Mouse (Mus musculus): ENCODE data around the gene Acer1. TPM values are rescaled to one million over a fixed set of nuclear protein-coding genes. Genes with fewer than 3 reads are reported as not detected.

Acer1 gene
- polyA plus RNA-seq, 1 experiment from 2014 or later: not detected

DNA sequence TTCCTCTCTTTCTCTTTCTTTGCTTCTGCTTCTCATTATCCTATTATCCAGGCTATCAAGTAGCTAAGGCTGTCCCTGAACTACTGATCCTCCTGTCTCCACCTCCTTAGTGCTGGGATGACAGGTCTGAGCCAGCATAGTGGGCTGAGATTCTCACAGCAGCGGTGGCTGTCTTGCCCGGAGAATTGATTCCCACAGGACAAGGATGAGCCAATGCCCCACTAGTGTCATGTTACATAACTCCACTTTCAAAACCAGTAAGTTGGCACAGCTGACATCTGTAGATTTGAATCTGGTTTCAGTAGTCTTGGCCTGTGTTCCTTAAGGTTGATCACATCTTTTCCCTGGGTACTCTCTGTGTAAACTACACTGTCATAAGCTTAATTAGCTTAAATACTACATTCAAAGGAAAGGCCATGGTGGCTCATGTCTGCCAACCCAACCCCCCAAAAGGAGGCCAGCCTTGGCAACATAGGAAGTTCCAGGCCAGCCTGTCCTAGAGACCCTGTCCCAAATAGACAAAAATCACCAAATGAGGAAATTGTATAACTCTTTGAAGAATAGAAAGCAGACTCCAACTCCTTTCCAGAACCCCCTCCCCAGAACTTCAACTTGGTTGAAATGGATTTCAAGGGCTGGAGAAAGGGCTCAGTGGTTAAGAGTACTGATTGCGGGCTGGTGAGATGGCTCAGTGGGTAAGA is 4.3 kb upstream of the Acer1 start:
- no peak for ATAC-seq (ENCODE audit: low read depth)
- H3K27me3 ChIP-seq: no peaks in the 10 kb centered on the region
- 88% methylated on average over 3 of the region's 3 CpGs for WGBS
- peaks cover 6% of the 10 kb centered on the region for H3K4me1 ChIP-seq (replicated peaks)
- H3K36me3 ChIP-seq: no peaks in the 10 kb centered on the region
- no peak overlapping the region for H3K4me3 ChIP-seq
- H3K9ac ChIP-seq: no peak overlapping the region
- no peak overlapping the region for H3K27ac ChIP-seq (replicated peaks)
- H3K4me2 ChIP-seq: no peak overlapping the region
- H3K9me3 ChIP-seq: no peaks in the 10 kb centered on the region

DNA sequence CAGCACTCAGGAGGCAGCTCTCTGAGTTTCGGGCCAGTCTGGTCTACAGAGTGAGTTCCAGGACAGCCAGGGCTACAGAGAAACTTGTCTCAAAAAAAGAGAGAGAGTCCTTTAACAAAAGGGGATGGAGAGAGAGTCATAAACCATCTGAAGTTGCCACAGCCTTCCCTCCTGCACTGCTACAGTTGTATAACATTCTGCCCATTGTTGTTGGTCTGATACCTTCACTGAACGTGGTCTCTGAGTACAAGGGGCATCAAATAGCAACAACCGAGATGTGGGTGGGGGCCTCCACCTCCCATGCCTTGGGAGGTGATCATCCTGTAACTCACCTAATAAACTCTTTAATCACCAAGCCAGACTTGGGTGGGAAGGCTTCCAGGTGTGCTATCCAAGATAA is 3.7 kb upstream of the Acer1 start:
- Histone ChIP-seq H3K27me3 (no peaks in the 10 kb centered on the region), H3K4me3 (no peak overlapping the region), H3K4me1 (replicated peaks) (peaks cover under 1% of the 10 kb centered on the region), H3K4me2 (no peak overlapping the region), H3K9ac (no peak overlapping the region), H3K36me3 (no peaks in the 10 kb centered on the region), H3K27ac (replicated peaks) (no peak overlapping the region), H3K9me3 (no peaks in the 10 kb centered on the region)
- ATAC-seq (ENCODE audit: low read depth): no peak
- WGBS: 62% methylated on average over 3 of the region's 3 CpGs

- Histone ChIP-seq H3K27ac (replicated peaks) (no peak overlapping the region), H3K36me3 (no peaks in the 10 kb centered on the region), H3K4me1 (replicated peaks) (no peaks in the 10 kb centered on the region; the same call in 1 of the 2 replicates), H3K4me2 (no peak overlapping the region), H3K9me3 (no peaks in the 10 kb centered on the region), H3K27me3 (no peaks in the 10 kb centered on the region), H3K9ac (no peak overlapping the region), H3K4me3 (no peak overlapping the region)
- no peak for ATAC-seq (ENCODE audit: low read depth)
- 89% methylated on average over 9 of the region's 9 CpGs for whole genome bisulfite sequencing
These were observed 3.0 kb upstream of the Acer1 start for GRCm38 (mm10) chr17:56984886-56985285.

GRCm38 (mm10) chr17:56981049-56981448 is 877 bp downstream of the Acer1 start:
- Histone ChIP-seq H3K4me3 (no peak overlapping the region), H3K9ac (no peak overlapping the region), H3K36me3 (no peaks in the 10 kb centered on the region), H3K27ac (replicated peaks) (no peak overlapping the region), H3K9me3 (no peaks in the 10 kb centered on the region), H3K27me3 (no peaks in the 10 kb centered on the region), H3K4me2 (no peak overlapping the region), H3K4me1 (replicated peaks) (no peaks in the 10 kb centered on the region)
- 87% methylated on average over 7 of the region's 7 CpGs for WGBS
- ATAC-seq (ENCODE audit: low read depth): no peak

- ATAC-seq (ENCODE audit: low read depth): no peak
- WGBS: 25% methylated on average over 4 of the region's 8 CpGs
These were observed 2.4 kb downstream of the Acer1 start for GRCm38 (mm10) chr17:56979524-56979923.

GRCm38 (mm10) chr17:56976531-56977390 is 5.2 kb downstream of the Acer1 start:
- no peak overlapping the region for H3K27ac ChIP-seq (replicated peaks)
- H3K9ac ChIP-seq: no peak overlapping the region
- ATAC-seq (ENCODE audit: low read depth): no peak
- no peaks in the 10 kb centered on the region for H3K36me3 ChIP-seq
- 84% methylated on average over 8 of the region's 8 CpGs for WGBS
- no peaks in the 10 kb centered on the region for H3K27me3 ChIP-seq
- H3K4me3 ChIP-seq: no peak overlapping the region
- H3K4me1 ChIP-seq (replicated peaks): no peaks in the 10 kb centered on the region
- H3K9me3 ChIP-seq: no peaks in the 10 kb centered on the region
- no peak overlapping the region for H3K4me2 ChIP-seq

More at GRCm38 (mm10) chr17:56979524-56979923, 2.4 kb downstream of the Acer1 start:
- no peaks in the 10 kb centered on the region for H3K27me3 ChIP-seq
- no peak overlapping the region for H3K4me2 ChIP-seq
- no peak overlapping the region for H3K4me3 ChIP-seq
- H3K9ac ChIP-seq: no peak overlapping the region
- no peaks in the 10 kb centered on the region for H3K9me3 ChIP-seq
- no peak overlapping the region for H3K27ac ChIP-seq (replicated peaks)
- H3K36me3 ChIP-seq: no peaks in the 10 kb centered on the region
- H3K4me1 ChIP-seq (replicated peaks): no peaks in the 10 kb centered on the region

DNA sequence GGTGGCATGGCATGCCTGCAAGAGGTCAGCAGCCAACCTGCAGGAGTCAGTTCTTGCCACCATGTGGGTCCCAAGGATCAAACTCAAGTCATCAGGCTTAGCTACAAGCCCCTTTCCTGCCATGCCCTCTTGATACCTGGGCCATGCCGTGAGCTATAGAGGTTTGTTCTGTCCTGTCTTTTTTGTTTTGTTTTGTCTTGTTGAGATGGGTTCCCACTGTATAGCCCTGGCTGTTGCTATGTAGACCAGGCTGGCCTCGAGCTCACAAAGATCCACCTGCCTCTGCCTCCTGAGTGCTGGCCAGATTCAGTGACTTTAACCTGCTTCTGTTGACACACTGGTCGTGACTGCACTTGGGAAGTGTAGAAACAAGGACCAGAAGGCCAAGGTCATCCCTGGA is 6.5 kb downstream of the Acer1 start:
- H3K9ac ChIP-seq: no peak overlapping the region
- WGBS: 92% methylated on average over 3 of the region's 3 CpGs
- no peak overlapping the region for H3K27ac ChIP-seq (replicated peaks)
- ATAC-seq (ENCODE audit: low read depth): no peak
- no peak overlapping the region for H3K4me3 ChIP-seq
- no peaks in the 10 kb centered on the region; the same call in 1 of the 2 replicates for H3K27me3 ChIP-seq
- H3K4me2 ChIP-seq: no peak overlapping the region
- no peaks in the 10 kb centered on the region for H3K4me1 ChIP-seq (replicated peaks)
- H3K9me3 ChIP-seq: no peaks in the 10 kb centered on the region
- H3K36me3 ChIP-seq: no peaks in the 10 kb centered on the region

DNA sequence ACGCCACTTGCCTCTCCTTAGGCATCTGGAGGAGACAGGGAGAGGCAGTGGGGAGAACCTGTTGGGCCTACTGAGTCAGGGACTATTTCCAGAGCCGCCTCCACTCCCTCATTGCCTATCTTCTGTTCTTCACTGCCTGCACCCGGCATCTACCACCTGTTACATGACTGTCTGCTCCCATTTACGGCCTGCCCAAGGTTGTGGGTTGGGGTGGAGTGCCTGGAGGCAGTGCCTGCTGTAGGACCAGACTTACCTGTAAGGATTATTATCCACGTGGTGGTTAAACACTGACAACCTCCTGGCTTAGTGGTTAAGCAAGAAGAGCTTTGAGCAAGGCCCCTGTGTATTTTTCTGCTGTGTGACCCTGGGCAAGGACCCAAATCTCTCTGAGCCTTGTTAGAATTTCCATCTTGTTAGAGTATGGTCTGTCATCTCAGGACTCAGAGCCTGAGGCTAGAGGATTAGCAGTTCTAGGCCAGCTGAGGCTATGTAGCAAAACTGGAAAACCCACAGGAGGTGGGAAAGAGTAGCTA is 7.2 kb downstream of the Acer1 start:
- Histone ChIP-seq H3K9ac (no peak overlapping the region), H3K9me3 (no peaks in the 10 kb centered on the region), H3K27ac (replicated peaks) (no peak overlapping the region), H3K27me3 (no peaks in the 10 kb centered on the region; the same call in 1 of the 2 replicates), H3K36me3 (no peaks in the 10 kb centered on the region), H3K4me2 (no peak overlapping the region), H3K4me3 (no peak overlapping the region), H3K4me1 (replicated peaks) (no peaks in the 10 kb centered on the region)
- no peak for ATAC-seq (ENCODE audit: low read depth)
- 77% methylated on average over 5 of the region's 5 CpGs for WGBS

GRCm38 (mm10) chr17:56973956-56974707 is 7.8 kb downstream of the Acer1 start:
- H3K4me1 ChIP-seq (replicated peaks): no peaks in the 10 kb centered on the region
- H3K4me2 ChIP-seq: no peak overlapping the region
- no peak overlapping the region for H3K4me3 ChIP-seq
- H3K9me3 ChIP-seq: no peaks in the 10 kb centered on the region
- H3K27ac ChIP-seq (replicated peaks): no peak overlapping the region
- H3K9ac ChIP-seq: no peak overlapping the region
- no peaks in the 10 kb centered on the region; the same call in 1 of the 2 replicates for H3K27me3 ChIP-seq
- no peaks in the 10 kb centered on the region for H3K36me3 ChIP-seq
- WGBS: 66% methylated on average over 13 of the region's 14 CpGs
- ATAC-seq (ENCODE audit: low read depth): no peak

DNA sequence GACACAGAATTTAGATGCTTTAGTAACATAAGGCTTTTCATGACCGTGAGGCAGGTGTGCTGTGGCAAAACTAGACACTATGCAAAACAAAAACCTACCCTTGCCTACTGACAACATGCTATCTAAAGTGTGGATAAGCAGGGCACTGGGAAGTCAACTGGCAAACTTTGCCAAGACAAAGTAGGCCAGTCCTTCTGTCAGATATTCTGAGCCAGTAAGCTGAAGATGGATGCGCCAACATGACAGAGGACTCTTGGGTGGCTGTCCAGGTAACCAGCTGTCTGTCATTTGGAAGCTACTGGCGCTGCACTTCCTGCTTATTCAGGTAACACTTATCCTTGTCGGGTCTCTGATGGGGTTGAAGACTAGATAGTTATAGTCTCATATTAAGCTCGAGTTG is 11.8 kb downstream of the Acer1 start:
- Histone ChIP-seq H3K9ac (no peak overlapping the region), H3K36me3 (no peaks in the 10 kb centered on the region), H3K4me1 (replicated peaks) (no peaks in the 10 kb centered on the region), H3K9me3 (no peaks in the 10 kb centered on the region), H3K4me2 (no peak overlapping the region), H3K27ac (replicated peaks) (no peak overlapping the region), H3K27me3 (no peaks in the 10 kb centered on the region; the same call in 1 of the 2 replicates), H3K4me3 (no peak overlapping the region)
- WGBS: 65% methylated on average over 5 of the region's 5 CpGs
- ATAC-seq (ENCODE audit: low read depth): no peak

- Histone ChIP-seq H3K9ac (no peak overlapping the region), H3K9me3 (no peaks in the 10 kb centered on the region), H3K27ac (replicated peaks) (no peak overlapping the region), H3K4me3 (no peak overlapping the region), H3K36me3 (no peaks in the 10 kb centered on the region), H3K4me2 (no peak overlapping the region), H3K27me3 (no peaks in the 10 kb centered on the region; the same call in 1 of the 2 replicates), H3K4me1 (replicated peaks) (no peaks in the 10 kb centered on the region)
- WGBS: 73% methylated on average over 3 of the region's 3 CpGs
- ATAC-seq (ENCODE audit: low read depth): no peak
These were observed 12.6 kb downstream of the Acer1 start for GRCm38 (mm10) chr17:56969321-56969720.

GRCm38 (mm10) chr17:56963646-56964045 is 18.3 kb downstream of the Acer1 start:
- ATAC-seq (ENCODE audit: low read depth): no peak
- WGBS: 86% methylated on average over 6 of the region's 6 CpGs
- Histone ChIP-seq H3K4me2 (no peak overlapping the region), H3K27me3 (no peaks in the 10 kb centered on the region), H3K4me3 (no peak overlapping the region), H3K27ac (replicated peaks) (no peak overlapping the region), H3K36me3 (no peaks in the 10 kb centered on the region), H3K9ac (no peak overlapping the region), H3K9me3 (no peaks in the 10 kb centered on the region), H3K4me1 (replicated peaks) (no peaks in the 10 kb centered on the region)
